Mouse (Mus musculus) forebrain, embryonic 14.5 days (tissue): ENCODE data around the gene Dctpp1. TPM values are rescaled to one million over a fixed set of nuclear protein-coding genes. Genes with fewer than 3 reads are reported as not detected.
A peak's percentile ranks its signal among the peaks of the same experiment; 100 is the strongest.

Experiments
- ATAC-seq: fragments of 200-750 bp; cut with Nextera tagmentation; 2 replicates; pipeline ENCODE4 v1.8.0; 2017; ENCODE audit warnings: mild to moderate bottlenecking, moderate library complexity
- DNase-seq: peaks from one replicate; pipeline ENCODE4 v3.0.0-alpha.2; 2015; ENCODE audit warnings: low spot score
- H3K27ac ChIP-seq: fragments of 300-500 bp; sonication (generic); 2 replicates; pipeline ENCODE4 v1.5.1; 2014; ENCODE audit warnings: low read depth, mild to moderate bottlenecking, control low read depth, low read length, moderate library complexity
- H3K27me3 ChIP-seq: fragments of 300-500 bp; sonication (generic); replicated peaks from 2 replicates; pipeline ENCODE4 v1.6.1; 2014; ENCODE audit warnings: low read length, control low read depth, mixed read lengths; ENCODE audit not compliant: control insufficient read depth, insufficient read depth
- H3K36me3 ChIP-seq: fragments of 300-500 bp; sonication (generic); 2 replicates; pipeline ENCODE4 v1.6.1; 2014; ENCODE audit warnings: low read length, control low read depth; ENCODE audit not compliant: control insufficient read depth, insufficient read depth
- H3K4me1 ChIP-seq: fragments of 300-500 bp; sonication (generic); 2 replicates; pipeline ENCODE4 v1.6.1; 2014; ENCODE audit warnings: antibody characterized with exemption, low read length, control low read depth; ENCODE audit not compliant: control insufficient read depth, insufficient read depth
- H3K4me2 ChIP-seq: fragments of 300-500 bp; sonication (generic); 2 replicates; pipeline ENCODE4 v1.6.1; 2014; ENCODE audit warnings: mild to moderate bottlenecking, control low read depth, low read length
- H3K4me3 ChIP-seq: fragments of 300-500 bp; sonication (generic); 2 replicates; pipeline ENCODE4 v1.5.1; 2014; ENCODE audit warnings: low read depth, low read length, control low read depth
- H3K9ac ChIP-seq: fragments of 300-500 bp; sonication (generic); 2 replicates; pipeline ENCODE4 v1.6.1; 2014; ENCODE audit warnings: mild to moderate bottlenecking, low read length, control low read depth, moderate library complexity
- H3K9me3 ChIP-seq: fragments of 300-500 bp; sonication (generic); replicated peaks from 2 replicates; pipeline ENCODE4 v1.6.1; 2016; ENCODE audit warnings: low read length, control low read depth, mixed read lengths; ENCODE audit not compliant: control insufficient read depth
- WGBS: fragments of 180-500 bp; shearing (Covaris S2); extraction: QIAGEN DNeasy Blood & Tissue Kit; methylation state at CpG from one replicate; pipeline ENCODE4 v1.1.7; 2014; 5-methylcytosine and 5-hydroxymethylcytosine counted together
- polyA plus RNA-seq: library from polyadenylated mRNA; unstranded; fragments of >200 nt; fragmentation: Nextera tagmentation; extraction: Ambion mirVana; gene quantifications from 2 replicates; pipeline ENCODE4 v1.2.1, GENCODE M21; 2014

The Dctpp1 gene
- polyA plus RNA-seq, 1 experiment from 2014 or later, result 219 TPM

DNA sequence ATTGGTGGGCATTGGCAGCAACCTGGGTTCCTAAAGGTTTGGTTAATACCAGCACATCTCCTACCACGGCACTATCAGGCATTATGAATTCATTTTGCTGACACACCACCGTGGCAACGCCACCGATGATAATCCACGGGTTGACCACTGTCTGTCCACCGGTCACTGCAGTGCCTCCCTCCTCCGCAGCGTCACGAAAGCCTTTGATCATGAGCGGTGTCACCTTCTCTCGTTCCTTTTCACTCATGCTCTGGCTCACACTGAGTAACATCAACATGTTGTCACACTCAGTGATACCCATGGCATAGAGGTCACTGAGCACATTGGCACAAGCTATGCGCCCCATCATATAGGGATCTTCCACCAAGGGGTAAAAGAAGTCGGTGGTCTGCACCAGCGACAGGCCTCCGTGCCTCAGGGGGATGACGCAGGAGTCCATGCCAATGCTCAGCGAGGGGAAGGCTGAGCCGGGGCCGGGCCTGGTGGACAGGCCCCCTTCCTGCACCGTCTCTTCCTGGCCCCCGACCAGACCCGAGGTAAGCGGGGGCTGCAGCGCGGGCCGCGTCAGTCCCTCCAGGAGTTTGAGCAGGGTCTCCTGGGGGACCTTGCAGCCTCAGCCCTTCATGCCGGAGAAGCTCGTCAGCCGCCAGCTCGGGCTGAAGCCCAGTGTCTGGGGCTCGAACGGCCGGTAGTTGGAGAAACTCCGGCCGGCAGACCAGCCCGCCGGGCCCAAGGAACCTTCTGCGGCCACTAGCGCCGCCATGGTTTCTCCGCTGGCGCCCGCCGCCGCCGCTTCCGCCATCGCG lies 12.8 kb upstream of the Dctpp1 start:
- peaks cover 15% of the 10 kb centered on the region; the same call in 1 of the 2 replicates for H3K36me3 ChIP-seq
- 18% methylated on average over 50 of the region's 50 CpGs for WGBS
- no peak for DNase-seq
- peak; percentile 70 for ATAC-seq
- peak overlapping the region; percentile 89 for H3K4me3 ChIP-seq
- H3K27me3 ChIP-seq, result no peaks in the 10 kb centered on the region
- H3K27ac ChIP-seq, result peak overlapping the region; percentile 81
- H3K9ac ChIP-seq, result peak overlapping the region; percentile 91
- peak overlapping the region; percentile 90 for H3K4me2 ChIP-seq
- no peaks in the 10 kb centered on the region for H3K9me3 ChIP-seq
- peaks cover 12% of the 10 kb centered on the region for H3K4me1 ChIP-seq

DNA sequence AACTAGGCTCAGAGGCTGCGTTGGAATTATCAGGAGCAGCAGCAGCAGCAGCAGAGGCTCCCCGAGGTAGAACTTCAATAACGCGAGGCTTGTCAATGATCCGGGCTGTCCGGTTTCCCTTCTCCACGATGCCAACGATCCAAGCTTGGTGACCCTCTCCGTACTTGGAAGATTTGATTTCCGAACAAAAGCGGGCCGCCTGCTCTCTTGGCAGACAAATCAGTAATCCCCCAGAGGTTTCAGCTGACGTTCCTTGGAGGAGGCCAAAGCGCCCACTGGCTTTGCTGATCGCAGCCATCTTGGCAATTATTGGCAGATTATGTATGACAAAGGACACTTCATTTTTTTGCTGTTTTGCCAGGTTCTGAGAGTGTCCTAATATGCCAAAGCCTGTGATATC lies 12.1 kb upstream of the Dctpp1 start:
- ATAC-seq, result no peak
- Histone ChIP-seq H3K27me3 (no peaks in the 10 kb centered on the region), H3K36me3 (peaks cover 15% of the 10 kb centered on the region; the same call in 1 of the 2 replicates), H3K4me1 (peaks cover 12% of the 10 kb centered on the region), H3K9ac (no peak overlapping the region), H3K27ac (no peak overlapping the region), H3K4me2 (peak overlapping the region; percentile 90; the same call in 1 of the 2 replicates), H3K9me3 (no peaks in the 10 kb centered on the region), H3K4me3 (no peak overlapping the region)
- no peak for DNase-seq
- WGBS, result 94% methylated on average over 15 of the region's 15 CpGs

DNA sequence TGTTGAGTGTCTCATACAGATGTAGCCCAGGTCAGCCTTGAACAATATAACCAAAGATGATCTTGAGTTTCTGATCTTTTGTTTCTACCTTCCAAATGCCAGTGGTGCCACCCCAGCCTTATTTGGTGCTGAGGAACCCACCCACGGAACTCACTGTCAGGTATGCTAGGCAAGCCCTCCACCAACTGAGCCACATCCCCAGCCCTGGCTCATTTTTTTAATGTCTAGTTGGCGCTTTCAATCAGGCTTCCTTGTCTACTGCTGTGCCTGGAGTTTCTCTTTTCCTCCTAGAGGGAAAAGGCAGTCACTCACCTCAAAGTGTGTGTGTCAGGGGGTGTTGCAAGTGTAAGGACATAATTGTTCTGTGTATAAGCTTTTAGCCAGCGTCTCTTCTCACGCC lies 10.6 kb upstream of the Dctpp1 start:
- H3K4me2 ChIP-seq, result no peak overlapping the region
- DNase-seq, result no peak

DNA sequence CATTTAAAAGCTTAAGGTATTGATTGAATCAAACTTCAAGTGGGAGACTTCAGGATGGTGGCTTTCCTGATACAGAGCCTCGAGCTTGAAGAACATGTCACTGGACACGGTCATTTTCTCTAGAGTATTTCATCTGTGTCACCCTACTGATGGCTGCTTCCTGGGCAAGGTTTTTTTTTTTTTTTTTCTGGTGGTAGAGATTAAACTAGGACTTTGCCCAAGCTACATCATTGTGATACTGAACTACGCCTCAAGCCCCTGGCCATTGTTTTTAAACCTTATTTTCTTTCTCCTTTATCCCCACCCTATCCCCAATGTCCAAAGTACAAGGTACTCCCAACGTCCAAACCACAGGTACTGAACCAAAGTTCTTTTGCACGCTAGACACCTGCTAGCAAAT lies 10.2 kb upstream of the Dctpp1 start:
- ATAC-seq (no peak), DNase-seq (no peak)
- Histone ChIP-seq H3K4me1 (peaks cover 12% of the 10 kb centered on the region), H3K9ac (no peak overlapping the region), H3K4me3 (no peak overlapping the region), H3K36me3 (peaks cover 15% of the 10 kb centered on the region; the same call in 1 of the 2 replicates), H3K9me3 (no peaks in the 10 kb centered on the region), H3K4me2 (no peak overlapping the region), H3K27me3 (no peaks in the 10 kb centered on the region), H3K27ac (no peak overlapping the region)
- WGBS, result 91% methylated on average over 5 of the region's 5 CpGs

More for the DNA sequence above, 10.6 kb upstream of the Dctpp1 start:
- H3K4me3 ChIP-seq, result no peak overlapping the region
- peaks cover 15% of the 10 kb centered on the region; the same call in 1 of the 2 replicates for H3K36me3 ChIP-seq
- H3K9ac ChIP-seq, result no peak overlapping the region
- no peaks in the 10 kb centered on the region for H3K27me3 ChIP-seq
- H3K27ac ChIP-seq, result no peak overlapping the region
- H3K4me1 ChIP-seq, result peaks cover 12% of the 10 kb centered on the region
- ATAC-seq, result no peak
- 91% methylated on average over 4 of the region's 4 CpGs for WGBS
- H3K9me3 ChIP-seq, result no peaks in the 10 kb centered on the region

DNA sequence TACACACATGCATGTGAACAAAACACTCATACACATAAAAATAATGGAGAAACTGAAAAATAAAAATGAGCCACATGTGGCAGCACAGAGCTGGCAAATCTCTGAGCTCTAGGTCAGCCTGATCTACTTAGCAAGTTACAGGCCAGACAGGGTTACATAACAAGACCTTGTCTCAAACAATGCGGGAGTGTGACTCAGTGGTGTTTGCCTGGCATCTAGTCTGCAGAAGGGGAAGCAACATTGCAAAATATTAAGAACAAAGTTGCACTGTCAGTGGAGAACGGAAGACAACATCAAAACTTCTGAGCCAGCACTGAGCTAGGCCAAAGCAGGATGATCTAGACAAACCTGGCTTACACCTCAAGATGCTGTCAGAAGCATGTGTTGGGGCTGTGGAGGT lies 9.7 kb upstream of the Dctpp1 start:
- ATAC-seq (no peak), DNase-seq (no peak)
- Histone ChIP-seq H3K4me3 (no peak overlapping the region), H3K36me3 (peaks cover 15% of the 10 kb centered on the region; the same call in 1 of the 2 replicates), H3K9me3 (no peaks in the 10 kb centered on the region), H3K4me2 (no peak overlapping the region), H3K27ac (no peak overlapping the region), H3K27me3 (no peaks in the 10 kb centered on the region), H3K4me1 (peaks cover 12% of the 10 kb centered on the region), H3K9ac (no peak overlapping the region)
- 92% methylated on average over 2 of the region's 2 CpGs for WGBS

DNA sequence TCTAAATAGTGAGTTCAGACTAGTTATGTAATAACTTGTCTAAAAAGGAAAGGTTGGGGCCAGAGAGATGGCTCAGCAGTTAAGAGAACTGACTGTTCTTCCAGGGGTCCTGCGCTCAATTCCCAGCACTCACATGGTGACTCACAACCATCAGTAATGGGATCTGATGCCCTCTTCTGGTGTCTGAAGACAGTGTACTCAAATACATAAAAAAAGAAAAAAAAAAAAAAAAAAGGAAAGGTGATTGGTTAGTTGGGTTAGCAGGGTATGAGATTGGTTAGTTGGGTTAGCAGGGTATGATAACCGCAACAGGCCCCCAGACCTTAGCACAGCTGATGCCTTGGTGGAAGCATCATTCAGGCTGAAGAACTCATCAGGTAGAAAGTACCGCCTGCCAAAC lies 3.0 kb upstream of the Dctpp1 start:
- no peak for ATAC-seq
- no peaks in the 10 kb centered on the region for H3K9me3 ChIP-seq
- H3K27ac ChIP-seq, result no peak overlapping the region
- no peak overlapping the region for H3K4me2 ChIP-seq
- no peak overlapping the region for H3K4me3 ChIP-seq
- DNase-seq, result no peak
- 91% methylated on average over 3 of the region's 3 CpGs for WGBS
- no peaks in the 10 kb centered on the region for H3K4me1 ChIP-seq
- H3K27me3 ChIP-seq, result no peaks in the 10 kb centered on the region
- H3K9ac ChIP-seq, result no peak overlapping the region
- no peaks in the 10 kb centered on the region for H3K36me3 ChIP-seq

DNA sequence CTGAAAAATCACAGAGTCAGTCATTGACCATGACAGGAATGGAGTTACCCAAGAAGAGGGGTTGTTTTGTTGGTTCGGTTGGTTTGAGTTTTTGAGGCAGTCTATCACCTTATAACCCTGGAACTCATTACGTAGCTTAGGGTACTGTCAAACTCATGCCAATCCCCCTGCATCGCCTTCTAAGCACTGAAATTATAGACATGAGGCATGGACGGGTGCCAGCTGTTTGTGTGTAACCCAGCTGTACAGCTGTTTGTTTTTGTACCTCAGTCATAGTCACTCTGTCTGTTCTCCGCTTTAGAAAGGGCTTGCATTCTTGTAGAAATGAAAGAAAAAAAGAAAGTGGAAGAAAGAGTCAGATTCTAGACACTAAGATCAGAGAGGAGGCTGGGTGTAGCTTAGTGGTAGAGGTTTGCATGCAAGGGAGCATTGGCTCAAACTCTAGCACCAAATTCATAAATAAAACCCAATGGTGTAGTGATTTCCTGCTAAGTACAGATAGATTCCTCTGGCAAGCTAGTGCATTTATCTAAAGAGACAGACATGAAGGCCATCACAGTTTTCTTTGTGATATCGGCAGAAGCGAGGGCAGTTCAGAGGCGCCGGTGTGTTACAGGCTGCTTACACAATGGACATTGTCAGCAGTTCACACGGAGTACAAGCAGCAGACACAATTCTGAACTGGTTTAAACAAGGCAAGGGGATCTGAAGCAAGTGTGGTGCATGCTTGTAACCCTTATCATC lies 1.9 kb upstream of the Dctpp1 start:
- Histone ChIP-seq H3K36me3 (peaks cover 4% of the 10 kb centered on the region), H3K27ac (no peak overlapping the region), H3K9ac (no peak overlapping the region), H3K4me1 (no peaks in the 10 kb centered on the region), H3K4me2 (no peak overlapping the region), H3K9me3 (no peaks in the 10 kb centered on the region), H3K4me3 (no peak overlapping the region), H3K27me3 (no peaks in the 10 kb centered on the region)
- DNase-seq (no peak), ATAC-seq (no peak)
- 83% methylated on average over 10 of the region's 10 CpGs for WGBS

DNA sequence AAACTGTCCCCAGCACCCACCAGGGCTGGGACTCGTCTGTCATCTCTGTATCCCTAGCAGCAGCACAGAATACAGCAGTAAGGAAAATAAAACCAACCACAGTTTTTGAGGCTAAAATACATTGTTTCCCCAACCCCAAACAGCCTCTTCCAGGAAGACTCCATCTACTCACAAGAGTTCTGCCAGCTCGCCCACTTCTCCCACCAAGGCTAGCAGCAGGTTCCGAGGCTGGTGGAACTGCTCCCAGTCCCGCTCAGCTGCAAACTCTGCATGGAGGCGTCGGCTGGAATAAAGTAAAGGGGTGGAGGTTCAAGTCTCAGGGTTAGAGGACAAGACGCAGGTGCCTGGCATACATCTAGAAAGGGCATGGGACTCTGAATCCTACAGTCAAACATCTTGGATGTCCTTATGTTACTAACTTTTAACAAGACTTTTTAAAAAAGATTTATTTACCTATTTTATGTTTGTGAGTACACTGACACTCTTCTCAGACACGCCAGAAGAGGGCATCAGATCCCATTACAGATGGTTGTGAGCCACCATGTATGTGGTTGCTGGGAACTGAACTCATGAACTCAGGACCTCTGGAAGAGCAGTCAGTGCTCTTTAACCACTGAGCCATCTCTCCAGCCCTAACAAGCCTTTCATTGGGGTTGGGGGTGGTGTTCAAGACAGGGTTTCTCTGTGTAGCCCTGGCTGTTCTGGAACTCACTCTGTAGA lies 1.2 kb downstream of the Dctpp1 start:
- H3K4me2 ChIP-seq, result peak overlapping the region; percentile 70
- no peak for DNase-seq
- no peak overlapping the region for H3K9ac ChIP-seq
- no peaks in the 10 kb centered on the region for H3K9me3 ChIP-seq
- no peaks in the 10 kb centered on the region for H3K27me3 ChIP-seq
- no peak for ATAC-seq
- no peaks in the 10 kb centered on the region for H3K4me1 ChIP-seq
- H3K36me3 ChIP-seq, result peaks cover 20% of the 10 kb centered on the region
- WGBS, result 73% methylated on average over 8 of the region's 8 CpGs
- H3K4me3 ChIP-seq, result peak overlapping the region; percentile 59
- no peak overlapping the region for H3K27ac ChIP-seq
